Mouse (Mus musculus) adrenal gland, adult 18-20 months (tissue): ENCODE data around the gene Dpysl5. TPM values are rescaled to one million over a fixed set of nuclear protein-coding genes. Genes with fewer than 3 reads are reported as not detected.

Experiments
- DNase-seq, 2 experiments: peaks; one replicate each; pipeline ENCODE4 v3.0.0; 2021 to 2022; ENCODE audit warnings: low spot score in 2 of 2
- total RNA-seq, 2 experiments: library from RNA; stranded (reverse); gene quantifications; 1 replicate in 1 of 2; 2 replicates in 1 of 2; pipeline ENCODE4 v1.2.3; 2021

Dpysl5 gene
- total RNA-seq, 2 experiments from 2014 or later = 1.7 to 1.8 TPM

DNA sequence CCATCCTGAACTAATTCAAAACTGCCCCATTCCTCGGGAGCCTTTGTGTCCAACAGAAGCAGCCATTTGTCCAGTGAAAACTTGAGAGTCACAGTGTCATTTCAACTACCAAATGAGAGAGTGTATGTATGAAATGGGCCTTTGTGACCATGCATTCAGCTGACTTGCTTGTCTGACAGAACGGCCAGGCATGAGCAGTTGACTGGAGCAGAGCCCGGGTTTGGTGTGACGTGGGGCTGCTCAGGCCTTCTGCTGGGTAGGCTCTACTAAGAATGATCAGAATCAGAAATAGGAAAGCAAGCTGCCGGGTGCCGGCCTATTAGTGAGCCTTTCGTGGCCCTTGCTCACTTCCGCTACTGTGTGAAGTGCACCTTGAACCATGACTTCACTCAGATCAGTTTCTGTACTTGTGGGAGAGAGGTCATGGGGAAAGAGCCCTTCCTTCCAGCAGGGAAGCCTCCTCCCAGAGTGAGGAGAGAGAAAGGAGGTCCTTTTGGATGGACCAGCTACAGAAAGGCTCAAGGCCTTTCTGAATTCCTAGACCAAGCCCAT lies 107.5 kb downstream of the Dpysl5 start:
- no peak for DNase-seq

GRCm38 (mm10) chr5:30822689-30823088 lies 111.3 kb downstream of the Dpysl5 start:
- DNase-seq = no peak

GRCm38 (mm10) chr5:30823091-30823490 lies 111.7 kb downstream of the Dpysl5 start:
- DNase-seq = no peak

DNA sequence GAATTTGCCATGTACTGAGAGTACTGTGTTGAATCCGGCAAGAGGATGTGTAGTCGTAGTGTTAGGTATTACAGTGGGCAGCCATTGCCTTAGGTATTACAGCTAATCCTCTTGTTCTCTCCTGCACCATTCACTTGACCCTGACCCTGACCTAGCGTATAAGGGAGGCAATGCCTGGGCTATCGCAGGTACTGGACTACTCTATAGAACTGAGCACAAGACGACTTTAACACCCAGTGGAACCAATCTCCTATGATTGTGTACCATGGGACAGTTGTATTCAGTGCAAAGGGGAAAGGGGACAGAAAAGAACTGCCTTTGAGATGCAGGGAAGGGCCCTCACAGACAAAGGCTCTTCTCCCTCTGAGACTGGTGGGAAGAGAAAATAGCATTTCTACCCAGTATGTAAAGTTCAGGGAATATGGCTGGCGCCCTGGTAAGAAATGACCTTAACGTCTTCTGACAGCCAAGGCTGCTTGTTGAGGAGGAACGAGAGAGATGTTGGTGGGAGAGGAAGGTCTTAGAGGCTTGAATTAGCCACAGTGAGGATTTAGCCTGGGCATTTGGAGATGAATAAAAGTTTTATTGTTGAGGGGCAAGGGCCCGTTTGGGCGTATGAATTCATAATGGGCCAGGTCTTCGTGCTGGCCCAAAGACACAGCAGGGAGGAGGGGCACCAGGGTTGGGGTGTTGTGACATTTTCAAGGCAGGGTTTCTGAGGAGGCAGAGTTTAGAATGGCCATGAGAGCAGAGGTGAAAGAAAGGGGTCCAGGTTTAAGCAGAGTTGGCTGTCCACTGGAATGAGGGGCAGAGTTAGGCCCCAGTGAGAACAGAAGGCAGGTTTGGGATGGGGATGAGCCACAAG lies 113.0 kb downstream of the Dpysl5 start:
- no peak for DNase-seq

- DNase-seq = no peak
Measured at GRCm38 (mm10) chr5:30825166-30825565, 113.8 kb downstream of the Dpysl5 start.

- no peak for DNase-seq
Measured at GRCm38 (mm10) chr5:30825821-30826220, 114.5 kb downstream of the Dpysl5 start.

- peak in 1 of 2 experiments; percentile 28 for DNase-seq
Measured at GRCm38 (mm10) chr5:30833416-30833815, 122.1 kb downstream of the Dpysl5 start.

DNA sequence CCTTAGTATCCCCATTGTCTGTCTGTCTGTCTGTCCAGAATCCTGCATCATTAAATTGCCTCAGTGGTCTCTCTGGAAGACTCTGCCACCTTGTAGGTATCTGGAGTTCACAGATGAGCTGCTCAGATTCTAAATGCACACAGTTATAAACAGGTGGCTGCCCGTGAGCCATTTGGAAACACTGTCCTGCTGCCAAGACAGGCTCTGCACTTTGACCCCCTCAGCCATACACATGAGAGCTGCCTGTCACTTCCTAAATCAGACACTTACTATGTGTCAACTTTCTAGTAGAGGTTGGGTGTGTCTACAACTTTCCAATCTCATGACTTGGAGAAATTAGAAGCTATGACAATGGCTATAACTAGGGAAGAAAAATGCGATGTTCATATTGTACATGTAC lies 128.4 kb downstream of the Dpysl5 start:
- no peak for DNase-seq

DNA sequence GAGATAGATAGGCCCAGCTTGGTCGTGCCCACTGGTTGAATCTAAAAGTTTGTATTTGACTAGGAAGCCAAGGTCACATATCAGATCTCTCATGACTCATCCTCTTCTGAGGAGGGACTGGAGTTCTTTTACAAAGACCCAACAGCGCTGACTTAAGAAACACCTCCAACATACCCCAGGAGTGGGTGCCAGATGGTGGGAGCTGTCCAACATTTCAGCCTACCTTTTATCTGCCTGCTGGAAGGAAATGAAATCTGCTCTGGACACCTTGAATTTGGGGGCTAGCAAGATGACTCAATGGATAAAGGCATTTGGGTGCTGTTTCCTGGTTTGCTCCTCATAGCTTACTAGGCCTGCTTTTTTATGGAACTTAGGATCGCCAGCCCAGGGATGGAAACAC lies 130.5 kb downstream of the Dpysl5 start:
- DNase-seq = no peak

Other genes starting within 250 kb of the Dpysl5 start
- under 1 TPM; 0.03 to 0.16 TPM for gene Otof, start 249.6 kb upstream of the Dpysl5 start, total RNA-seq
- not detected for gene 1700001C02Rik, start 245.5 kb upstream of the Dpysl5 start, total RNA-seq
- 1 to 10 TPM in 1 of 2 experiments, under 1 TPM in 1; 0.43 to 1.2 TPM for gene Cib4, start 165.7 kb upstream of the Dpysl5 start, total RNA-seq
- 1,000 to 10,000 TPM in 1 of 2 experiments, 100 to 1,000 TPM in 1; 960 to 1,436 TPM for gene Kcnk3, start 123.4 kb upstream of the Dpysl5 start, total RNA-seq
- gene Slc35f6, start 63.6 kb upstream of the Dpysl5 start, total RNA-seq = 10 to 100 TPM; 38.7 to 43.8 TPM
- 1 to 10 TPM; 6.5 to 7.6 TPM for gene Cenpa, start 44.8 kb upstream of the Dpysl5 start, total RNA-seq
- 10 to 100 TPM; 60.7 to 76.5 TPM for gene Mapre3, start 103.1 kb downstream of the Dpysl5 start, total RNA-seq
- 10 to 100 TPM; 54.0 to 57.3 TPM for gene Tmem214, start 156.4 kb downstream of the Dpysl5 start, total RNA-seq
- 1 to 10 TPM; 8.3 TPM for gene Agbl5, start 177.1 kb downstream of the Dpysl5 start, total RNA-seq
- gene Ost4, start 196.2 kb downstream of the Dpysl5 start, total RNA-seq = 100 to 1,000 TPM; 219 to 254 TPM
- 10 to 100 TPM; 36.3 to 38.9 TPM for gene Emilin1, start 201.8 kb downstream of the Dpysl5 start, total RNA-seq
- 10 to 100 TPM; 58.3 to 59.0 TPM for gene Khk, start 209.9 kb downstream of the Dpysl5 start, total RNA-seq
- 1 to 10 TPM; 1.0 to 1.9 TPM for gene Cgref1, start 234.0 kb downstream of the Dpysl5 start, total RNA-seq
- 100 to 1,000 TPM; 146 to 149 TPM for gene Preb, start 248.8 kb downstream of the Dpysl5 start, total RNA-seq